Mouse (Mus musculus) heart, adult 18-20 months (tissue): ENCODE results near the gene Olfr796. TPM values are rescaled to one million over a fixed set of nuclear protein-coding genes. Genes with fewer than 3 reads are reported as not detected.

Experiments
- DNase-seq, 2 experiments: peaks; one replicate each; pipeline ENCODE4 v3.0.0; 2021 to 2022; ENCODE audit warnings: mixed read lengths in 1 of 2
- long read RNA-seq, 2 experiments: library from polyadenylated mRNA; stranded (forward); transcript quantifications; one replicate each; pipeline ENCODE4 v2.0.0; 2021
- microRNA-seq, 2 experiments: library from miRNA; unstranded; fragments of <30 nt; microRNA quantifications; one replicate each; pipeline ENCODE4 v1.2.0; 2022
- total RNA-seq, 2 experiments: library from RNA; stranded (reverse); gene quantifications; 2 replicates each; pipeline ENCODE4 v1.2.3; 2021

Gene Olfr796
- total RNA-seq, result not detected
- long read RNA-seq, experiment 1, result 0 reads
- long read RNA-seq, experiment 2, result 0 reads

DNA sequence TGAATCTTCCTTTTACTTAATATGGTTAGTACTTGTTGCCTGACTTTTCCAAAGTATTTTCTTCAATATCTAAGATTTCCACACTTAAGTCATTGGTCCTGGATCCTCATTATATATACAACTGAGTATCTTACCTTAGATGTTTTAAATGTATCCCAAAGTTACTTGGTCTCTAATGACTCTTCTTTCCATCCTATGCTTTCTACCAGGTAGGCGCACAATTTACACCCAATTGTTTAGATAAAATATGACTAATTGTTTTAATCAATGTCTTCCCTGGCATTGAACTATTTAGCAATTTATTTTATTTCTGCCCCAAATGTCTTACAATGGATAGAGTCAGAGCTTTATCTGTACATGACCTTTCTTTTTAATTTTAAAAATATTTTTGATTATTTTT, at the start of gene Olfr796:
TSS of gene Olfr796 (minus strand) at position 101 of the 400 bp plus-strand sequence.
- DNase-seq, result no peak

DNA sequence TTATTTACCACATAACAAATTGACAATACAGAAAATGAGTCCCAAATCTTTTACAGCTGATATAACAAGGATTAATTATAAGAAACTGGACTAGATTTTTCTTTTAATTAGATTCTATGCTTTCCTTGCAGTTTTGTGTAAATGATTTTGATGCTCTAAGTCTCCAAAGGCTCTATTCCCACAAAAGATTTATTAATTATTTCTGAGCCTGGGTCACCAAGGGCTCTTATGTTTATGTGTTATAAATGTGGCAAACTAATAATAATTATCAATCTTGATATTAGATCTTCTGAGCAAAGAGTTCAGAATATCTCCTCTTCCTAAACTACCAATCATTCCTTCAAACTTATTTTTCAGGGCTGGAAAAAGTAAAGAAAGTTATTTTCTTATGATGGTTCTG, 45.0 kb upstream of the Olfr796 start, which contains the start of gene Olfr800:
TSS of gene Olfr800 (plus strand) at position 301 of the 400 bp plus-strand sequence.
- no peak for DNase-seq

DNA sequence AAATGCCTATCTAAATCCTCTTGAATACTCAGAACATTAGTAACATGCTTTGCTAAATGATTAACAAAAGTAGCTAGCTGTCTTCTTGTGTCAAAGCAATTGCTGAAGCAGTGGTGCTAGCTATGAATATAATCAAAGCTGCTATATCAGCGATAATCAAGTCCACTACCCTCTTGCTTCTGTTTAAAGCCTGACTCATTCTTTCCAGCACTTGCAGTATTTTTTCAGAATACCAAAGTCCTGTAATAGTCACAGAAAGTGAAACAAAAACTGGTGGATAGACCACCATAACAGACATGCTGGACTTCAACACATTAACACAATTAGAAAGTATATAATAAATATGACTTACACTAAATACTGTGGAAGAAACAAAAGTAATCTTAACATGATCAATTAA, 39.4 kb upstream of the Olfr796 start:
- DNase-seq, result no peak

DNA sequence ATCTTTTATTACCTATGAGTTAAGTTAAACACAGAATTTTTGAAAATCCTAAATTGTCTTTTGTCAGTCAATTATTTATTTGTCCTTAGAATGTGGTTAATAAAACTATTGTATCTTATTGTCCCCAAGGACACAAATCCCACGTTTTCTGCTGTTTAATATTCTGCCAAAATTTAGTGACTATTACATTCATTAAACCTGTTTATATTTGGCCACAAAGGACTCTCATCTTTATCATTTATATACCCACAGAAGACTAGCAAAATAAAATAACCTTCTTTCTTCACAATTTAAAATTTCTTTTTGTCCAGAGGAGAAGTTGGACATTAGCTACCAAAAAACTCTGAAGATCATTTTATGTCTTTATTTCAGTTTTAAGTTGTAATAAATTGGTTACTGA, 24.8 kb upstream of the Olfr796 start, which contains the start of gene Olfr799:
TSS of gene Olfr799 (plus strand) at position 301 of the 400 bp plus-strand sequence.
- DNase-seq, result no peak

DNA sequence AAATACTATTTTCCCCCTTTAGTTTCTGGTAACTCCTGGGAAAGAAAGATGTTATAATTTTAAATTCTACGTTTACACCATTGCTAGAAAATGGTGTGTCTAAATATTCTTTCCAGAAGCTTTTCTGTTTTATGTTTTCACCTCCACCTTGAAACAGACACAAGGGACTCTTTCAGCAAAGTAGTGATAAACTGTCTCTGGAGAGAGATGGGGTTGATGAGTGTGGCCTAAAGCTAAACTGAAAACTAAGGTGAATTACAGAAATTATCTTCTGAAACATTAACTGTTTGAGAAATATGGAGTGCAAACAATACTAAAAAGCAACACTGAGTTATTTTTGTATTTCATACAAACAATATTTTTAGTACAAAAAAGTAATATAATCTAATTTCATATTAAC, 15.5 kb upstream of the Olfr796 start, which contains the start of gene Olfr798:
TSS of gene Olfr798 (minus strand) at position 101 of the 400 bp plus-strand sequence.
- DNase-seq, result no peak

DNA sequence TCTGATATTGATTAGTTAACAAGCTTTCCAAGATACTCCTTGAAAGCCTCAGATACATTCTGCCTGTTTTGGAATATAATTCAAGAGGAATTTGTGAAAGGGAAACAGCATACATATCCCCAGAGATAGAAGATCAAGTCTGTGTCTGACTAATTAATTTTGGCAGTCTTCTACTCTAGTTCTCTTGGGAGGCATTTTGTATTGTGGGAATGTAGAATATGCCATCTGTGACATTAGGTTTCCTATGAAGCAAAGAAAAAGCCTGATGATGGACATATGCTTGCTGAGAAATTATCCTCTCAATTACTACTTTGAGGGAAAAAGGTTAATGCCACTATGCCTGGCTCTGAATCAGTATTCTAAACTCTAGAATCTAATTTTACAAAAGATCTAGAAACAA, 10.9 kb upstream of the Olfr796 start:
- DNase-seq, result no peak

DNA sequence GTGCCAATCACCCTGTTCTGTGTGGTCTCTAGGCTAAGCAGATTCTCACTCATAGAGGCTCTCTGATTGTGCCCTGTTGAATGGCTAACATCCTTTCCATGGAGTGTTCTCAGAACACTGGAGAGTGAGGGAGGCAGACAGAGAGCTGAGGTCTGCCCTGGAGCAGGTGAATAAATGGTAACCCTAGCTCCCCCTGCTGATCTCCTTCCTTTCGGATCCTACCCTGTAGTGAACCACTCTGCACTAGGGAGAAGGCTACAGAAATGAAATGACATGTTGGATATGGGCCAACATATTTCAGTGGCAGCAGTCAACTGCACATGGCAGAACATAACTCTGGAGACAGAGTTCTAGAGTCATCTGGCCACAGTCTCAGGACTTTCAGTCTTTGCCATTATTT, 9.4 kb upstream of the Olfr796 start:
- DNase-seq, result no peak

DNA sequence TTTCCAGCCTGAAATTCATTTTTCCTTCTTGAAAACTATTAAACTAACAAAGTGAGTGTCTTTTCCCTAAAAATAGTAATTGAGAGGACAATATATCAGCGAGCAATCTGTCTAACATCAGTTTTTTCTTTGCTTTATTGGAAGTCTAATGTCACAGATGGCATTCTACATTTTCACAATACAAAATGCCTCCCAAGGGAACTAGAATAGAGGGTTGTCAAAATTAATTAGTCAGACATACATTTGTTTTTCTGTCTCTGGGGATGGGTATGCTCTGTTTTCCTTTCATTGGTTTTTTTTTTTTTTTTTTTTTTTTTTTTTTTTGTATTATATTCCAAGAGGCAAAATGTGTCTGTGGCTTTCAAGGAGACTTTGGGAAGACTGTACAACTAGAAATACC, 35.3 kb downstream of the Olfr796 start:
- no peak for DNase-seq

DNA sequence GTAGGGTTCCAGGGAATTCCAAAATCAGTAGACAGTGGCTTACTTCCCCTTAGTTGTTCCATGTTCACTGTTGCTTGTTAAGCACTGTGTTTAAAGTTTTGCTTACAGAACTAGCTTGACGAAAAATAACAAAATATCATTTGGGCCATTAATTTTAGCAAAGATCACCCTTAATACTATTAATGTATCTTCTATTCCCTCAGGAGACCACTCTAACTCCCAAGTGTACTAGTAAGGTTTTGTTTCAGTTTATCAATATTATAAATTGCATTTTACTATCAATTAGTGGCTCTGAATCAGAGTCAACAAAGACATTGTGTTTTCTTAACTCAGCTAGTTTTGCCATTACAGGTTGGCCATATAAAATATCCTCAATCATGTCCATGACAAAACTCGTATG, 45.0 kb downstream of the Olfr796 start, which contains the start of gene Olfr794:
TSS of gene Olfr794 (plus strand) at position 301 of the 400 bp plus-strand sequence.
- no peak for DNase-seq

Small RNAs within 50 kb of the gene (microRNA-seq; reads per million reads assigned to microRNA genes)
- gene Gm23252, result 0 reads per million in 2 experiments

Other genes starting within 250 kb of the Olfr796 start
- gene Olfr784, start 228.5 kb downstream of the Olfr796 start, total RNA-seq, result not detected
- gene Olfr785, start 207.1 kb downstream of the Olfr796 start, total RNA-seq, result not detected
- not detected for gene Olfr786, start 185.3 kb downstream of the Olfr796 start, total RNA-seq
- not detected for gene Olfr787, start 150.7 kb downstream of the Olfr796 start, total RNA-seq
- not detected for gene Olfr788, start 141.6 kb downstream of the Olfr796 start, total RNA-seq
- gene Olfr789, start 127.8 kb downstream of the Olfr796 start, total RNA-seq, result not detected
- not detected for gene Olfr790, start 114.1 kb downstream of the Olfr796 start, total RNA-seq
- gene Olfr791, start 90.8 kb downstream of the Olfr796 start, total RNA-seq, result not detected
- not detected for gene Olfr792, start 73.4 kb downstream of the Olfr796 start, total RNA-seq
- gene Olfr794, start 44.9 kb downstream of the Olfr796 start, total RNA-seq, result not detected
- not detected for gene Olfr798, start 15.4 kb upstream of the Olfr796 start, total RNA-seq
- gene Olfr799, start 24.9 kb upstream of the Olfr796 start, total RNA-seq, result not detected
- gene Olfr800, start 45.1 kb upstream of the Olfr796 start, total RNA-seq, result not detected
- gene Olfr801, start 61.3 kb upstream of the Olfr796 start, total RNA-seq, result not detected
- gene Olfr802, start 75.6 kb upstream of the Olfr796 start, total RNA-seq, result not detected
- gene Olfr803, start 81.7 kb upstream of the Olfr796 start, total RNA-seq, result not detected
- not detected for gene Olfr804, start 90.6 kb upstream of the Olfr796 start, total RNA-seq
- not detected for gene Olfr805, start 116.8 kb upstream of the Olfr796 start, total RNA-seq
- gene Olfr806, start 129.4 kb upstream of the Olfr796 start, total RNA-seq, result not detected
- not detected for gene Olfr807, start 145.2 kb upstream of the Olfr796 start, total RNA-seq
- not detected for gene Olfr808, start 152.9 kb upstream of the Olfr796 start, total RNA-seq
- gene Olfr809, start 162.1 kb upstream of the Olfr796 start, total RNA-seq, result not detected
- not detected for gene Olfr810, start 182.3 kb upstream of the Olfr796 start, total RNA-seq
- not detected for gene Olfr811, start 191.8 kb upstream of the Olfr796 start, total RNA-seq
- not detected for gene Olfr812, start 233.5 kb upstream of the Olfr796 start, total RNA-seq
- not detected for gene Olfr813, start 242.8 kb upstream of the Olfr796 start, total RNA-seq